Mouse (Mus musculus) hindbrain, embryonic 16.5 days (tissue): ENCODE measurements at regions not wholly inside any gene's neighbourhood (a gene's known extent, or its start where the extent isn't known, plus 50 kb on each side); places are given as distances from the start of the nearest gene placed in this dataset.

ENCODE experiments used
- ATAC-seq: fragments of 200-750 bp; cut with Nextera tagmentation; 2 replicates; pipeline ENCODE4 v1.8.0; 2017; ENCODE audit warnings: moderate TSS enrichment, moderate library complexity
- H3K27ac ChIP-seq: fragments of 300-500 bp; sonication (generic); 2 replicates; pipeline ENCODE4 v1.5.1; 2014; ENCODE audit warnings: low read depth, mild to moderate bottlenecking, control low read depth, low read length, moderate library complexity
- H3K27me3 ChIP-seq: fragments of 300-500 bp; sonication (generic); replicated peaks from 2 replicates; pipeline ENCODE4 v1.6.1; 2014; ENCODE audit warnings: low read length; ENCODE audit not compliant: control insufficient read depth, insufficient read depth
- H3K36me3 ChIP-seq: fragments of 300-500 bp; sonication (generic); 2 replicates; pipeline ENCODE4 v1.6.1; 2014; ENCODE audit warnings: mild to moderate bottlenecking, low read length, moderate library complexity, mixed read lengths; ENCODE audit not compliant: control insufficient read depth, insufficient read depth
- H3K4me1 ChIP-seq: fragments of 300-500 bp; sonication (generic); 2 replicates; pipeline ENCODE4 v1.6.1; 2014; ENCODE audit warnings: low read depth, low read length; ENCODE audit not compliant: control insufficient read depth, insufficient read depth
- H3K4me2 ChIP-seq: fragments of 300-500 bp; sonication (generic); 2 replicates; pipeline ENCODE4 v1.6.1; 2014; ENCODE audit warnings: mild to moderate bottlenecking, low read length, control low read depth, moderate library complexity
- H3K4me3 ChIP-seq: fragments of 300-500 bp; sonication (generic); 2 replicates; pipeline ENCODE4 v1.5.1; 2014; ENCODE audit warnings: mild to moderate bottlenecking, low read length, control low read depth, moderate library complexity
- H3K9ac ChIP-seq: fragments of 300-500 bp; sonication (generic); 2 replicates; pipeline ENCODE4 v1.6.1; 2014; ENCODE audit warnings: low read depth, mild to moderate bottlenecking, control low read depth, low read length, moderate library complexity
- H3K9me3 ChIP-seq: fragments of 300-500 bp; sonication (generic); 2 replicates; pipeline ENCODE4 v1.6.1; 2014; ENCODE audit warnings: mild to moderate bottlenecking, low read length, moderate library complexity; ENCODE audit not compliant: control insufficient read depth
- WGBS: fragments of 180-500 bp; shearing (Covaris S2); extraction: QIAGEN DNeasy Blood & Tissue Kit; methylation state at CpG from one replicate; pipeline ENCODE4 v1.1.7; 2014; 5-methylcytosine and 5-hydroxymethylcytosine counted together

DNA sequence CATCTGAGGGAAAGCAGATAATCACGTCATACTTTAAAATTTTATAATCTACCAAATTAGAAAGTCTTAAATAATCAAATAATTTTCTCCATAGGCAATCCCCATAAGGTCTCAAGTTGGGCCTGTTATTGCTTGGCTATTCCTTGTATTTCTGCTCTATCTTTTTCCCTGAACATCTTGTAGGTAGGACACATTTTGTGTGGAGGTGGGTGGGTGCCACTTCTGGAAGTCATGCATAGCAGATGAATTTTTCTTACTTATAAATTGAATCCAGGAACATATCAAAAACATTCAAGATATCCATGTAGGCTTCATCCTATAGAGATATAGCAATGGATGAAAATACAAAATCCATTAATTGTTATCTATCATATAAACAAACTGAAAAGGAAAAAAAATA, 1418.7 kb downstream of the Cdh11 start:
- no peaks in the 10 kb centered on the region for H3K4me1 ChIP-seq
- H3K36me3 ChIP-seq: no peaks in the 10 kb centered on the region
- H3K27me3 ChIP-seq: no peaks in the 10 kb centered on the region
- no peak overlapping the region for H3K9ac ChIP-seq
- H3K4me2 ChIP-seq: no peak overlapping the region
- no peaks in the 10 kb centered on the region for H3K9me3 ChIP-seq
- 89% methylated on average over 1 of the region's 1 CpGs for WGBS
- no peak overlapping the region for H3K4me3 ChIP-seq
- ATAC-seq: no peak
- H3K27ac ChIP-seq: no peak overlapping the region

GRCm38 (mm10) chr8:101350848-101351247, 1434.6 kb downstream of the Cdh11 start:
- Histone ChIP-seq H3K4me1 (no peaks in the 10 kb centered on the region), H3K36me3 (no peaks in the 10 kb centered on the region), H3K27me3 (no peaks in the 10 kb centered on the region), H3K9ac (no peak overlapping the region), H3K27ac (no peak overlapping the region), H3K4me3 (no peak overlapping the region), H3K9me3 (no peaks in the 10 kb centered on the region), H3K4me2 (no peak overlapping the region)
- 73% methylated on average over 5 of the region's 5 CpGs for WGBS
- no peak for ATAC-seq

DNA sequence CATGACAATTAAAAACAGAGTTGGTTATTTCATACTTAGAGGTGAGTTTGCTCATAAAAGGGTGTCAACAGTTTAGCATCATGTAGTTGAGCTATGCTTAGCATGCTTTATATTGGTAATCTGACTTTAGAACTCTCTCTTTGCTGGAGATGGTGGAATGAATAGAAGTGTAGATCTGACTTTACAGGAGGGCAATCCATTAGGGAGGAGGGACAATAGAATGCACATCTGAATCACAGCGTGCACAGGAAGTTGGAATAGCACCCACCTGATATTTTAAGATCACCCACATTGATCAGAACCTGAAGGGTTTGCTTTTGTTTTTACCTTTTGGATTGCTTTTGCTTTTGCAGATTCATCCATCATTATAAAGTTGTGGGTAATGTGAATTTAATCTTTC, 1435.7 kb downstream of the Cdh11 start:
- Histone ChIP-seq H3K4me2 (no peak overlapping the region), H3K9me3 (no peaks in the 10 kb centered on the region), H3K27me3 (no peaks in the 10 kb centered on the region), H3K4me3 (no peak overlapping the region), H3K27ac (no peak overlapping the region), H3K36me3 (no peaks in the 10 kb centered on the region), H3K4me1 (no peaks in the 10 kb centered on the region), H3K9ac (no peak overlapping the region)
- 71% methylated on average over 1 of the region's 1 CpGs for WGBS
- no peak for ATAC-seq

GRCm38 (mm10) chr8:101329290-101329689, 1456.2 kb downstream of the Cdh11 start:
- Histone ChIP-seq H3K9me3 (no peaks in the 10 kb centered on the region), H3K27me3 (no peaks in the 10 kb centered on the region), H3K4me2 (no peak overlapping the region), H3K9ac (no peak overlapping the region), H3K36me3 (no peaks in the 10 kb centered on the region), H3K4me1 (no peaks in the 10 kb centered on the region), H3K27ac (no peak overlapping the region), H3K4me3 (no peak overlapping the region)
- peak; percentile 34; the same call in 1 of the 2 replicates for ATAC-seq
- WGBS: 13% methylated on average over 2 of the region's 2 CpGs

DNA sequence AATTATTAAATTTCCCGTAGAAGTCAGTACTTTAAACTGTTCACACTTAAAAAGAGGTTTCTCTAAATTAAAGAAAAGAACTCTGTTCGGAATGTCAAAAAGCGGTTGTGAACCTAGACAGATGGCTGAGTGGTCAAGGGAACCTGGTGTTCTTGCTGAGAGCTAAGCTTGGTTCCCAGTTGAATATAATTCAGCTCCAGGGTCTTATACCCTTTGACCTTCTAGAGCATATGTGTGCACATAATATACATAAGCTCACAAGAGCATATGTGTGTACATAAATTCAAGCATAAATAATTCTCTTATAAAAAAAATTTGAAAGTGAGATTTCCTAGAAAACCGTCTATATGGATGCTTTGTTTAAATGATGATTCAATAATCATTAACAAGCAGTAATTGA, 1456.7 kb downstream of the Cdh11 start:
- Histone ChIP-seq H3K4me3 (no peak overlapping the region), H3K9me3 (no peaks in the 10 kb centered on the region), H3K27me3 (no peaks in the 10 kb centered on the region), H3K9ac (no peak overlapping the region), H3K4me1 (no peaks in the 10 kb centered on the region), H3K27ac (no peak overlapping the region), H3K36me3 (no peaks in the 10 kb centered on the region), H3K4me2 (no peak overlapping the region)
- no peak for ATAC-seq
- WGBS: 73% methylated on average over 4 of the region's 4 CpGs

GRCm38 (mm10) chr8:101298571-101298970, 1486.9 kb downstream of the Cdh11 start:
- 40% methylated on average over 2 of the region's 2 CpGs for WGBS
- no peaks in the 10 kb centered on the region for H3K9me3 ChIP-seq
- H3K36me3 ChIP-seq: no peaks in the 10 kb centered on the region
- no peak overlapping the region for H3K4me3 ChIP-seq
- no peaks in the 10 kb centered on the region for H3K27me3 ChIP-seq
- no peak overlapping the region for H3K27ac ChIP-seq
- no peak overlapping the region for H3K4me2 ChIP-seq
- no peaks in the 10 kb centered on the region for H3K4me1 ChIP-seq
- H3K9ac ChIP-seq: no peak overlapping the region
- ATAC-seq: no peak

DNA sequence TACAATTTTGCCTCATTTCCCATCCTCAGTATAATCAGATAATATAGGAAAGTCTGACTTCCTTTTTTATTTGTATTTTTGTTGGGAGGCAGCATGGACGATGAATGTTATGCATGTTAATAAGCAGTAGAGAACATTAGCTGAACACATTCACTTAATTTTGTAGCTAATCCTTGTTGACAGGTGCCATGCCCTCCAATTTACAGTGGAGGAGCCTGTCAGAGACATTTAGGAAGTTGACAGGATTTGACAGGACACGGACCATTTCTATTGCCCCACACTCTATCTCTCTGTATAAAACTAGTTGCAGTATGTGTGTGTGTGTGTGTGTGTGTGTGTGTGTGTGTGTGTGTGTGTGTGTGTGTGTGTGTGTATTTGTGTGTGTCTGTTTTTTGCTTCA, 1495.4 kb downstream of the Cdh11 start:
- H3K27me3 ChIP-seq: no peaks in the 10 kb centered on the region
- H3K4me2 ChIP-seq: no peak overlapping the region
- 83% methylated on average over 2 of the region's 2 CpGs for WGBS
- no peak for ATAC-seq
- no peak overlapping the region for H3K27ac ChIP-seq
- no peak overlapping the region for H3K9ac ChIP-seq
- no peaks in the 10 kb centered on the region for H3K9me3 ChIP-seq
- no peaks in the 10 kb centered on the region for H3K4me1 ChIP-seq
- no peak overlapping the region for H3K4me3 ChIP-seq
- H3K36me3 ChIP-seq: no peaks in the 10 kb centered on the region

DNA sequence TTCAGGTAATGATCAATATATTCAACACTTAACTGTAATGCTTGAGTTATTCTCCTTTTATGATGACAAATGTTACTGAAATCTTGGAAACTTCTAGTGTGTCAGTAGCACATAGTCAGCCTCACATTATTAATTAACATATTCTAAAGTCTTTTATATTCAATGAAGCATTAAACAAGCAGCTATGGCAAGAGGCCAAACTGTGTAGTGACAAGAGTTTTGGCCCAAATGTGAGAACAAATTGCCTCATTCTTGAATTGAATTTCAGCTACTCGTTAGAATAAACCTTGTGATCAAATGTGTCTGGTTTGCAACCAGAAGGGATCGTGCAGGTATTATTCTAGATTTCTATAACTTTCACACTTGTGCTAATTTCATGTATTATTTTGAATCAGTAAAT, 1542.8 kb downstream of the Cdh11 start:
- Histone ChIP-seq H3K27ac (no peak overlapping the region), H3K9ac (no peak overlapping the region), H3K4me3 (no peak overlapping the region), H3K4me2 (no peak overlapping the region), H3K4me1 (no peaks in the 10 kb centered on the region), H3K27me3 (no peaks in the 10 kb centered on the region), H3K36me3 (no peaks in the 10 kb centered on the region), H3K9me3 (no peaks in the 10 kb centered on the region)
- no peak for ATAC-seq
- 67% methylated on average over 2 of the region's 2 CpGs for WGBS

DNA sequence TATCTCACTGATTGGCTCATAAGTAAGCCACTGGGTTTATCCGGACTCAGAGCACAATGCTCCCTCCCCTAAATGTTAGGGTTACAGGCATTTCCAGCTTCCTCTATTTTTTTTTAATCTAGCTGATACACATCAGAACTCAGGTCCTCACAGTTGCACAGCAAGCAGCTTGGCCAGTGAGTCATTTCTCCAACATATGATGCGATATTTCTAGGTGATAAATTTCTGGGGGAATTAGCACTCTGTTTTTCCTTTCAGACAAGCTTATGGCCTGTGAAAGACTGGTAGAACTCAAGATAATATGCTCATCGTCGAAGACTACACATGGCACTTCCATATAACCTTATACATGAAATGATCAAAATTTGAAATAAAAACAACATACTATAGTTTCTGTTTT, 1543.6 kb downstream of the Cdh11 start:
- H3K4me2 ChIP-seq: no peak overlapping the region
- 90% methylated on average over 4 of the region's 4 CpGs for WGBS
- no peak for ATAC-seq

GRCm38 (mm10) chr8:101197986-101198385, 1587.5 kb downstream of the Cdh11 start:
- no peak for ATAC-seq
- Histone ChIP-seq H3K9me3 (no peaks in the 10 kb centered on the region), H3K27me3 (no peaks in the 10 kb centered on the region), H3K36me3 (no peaks in the 10 kb centered on the region), H3K4me2 (no peak overlapping the region), H3K4me3 (no peak overlapping the region), H3K27ac (no peak overlapping the region), H3K9ac (no peak overlapping the region), H3K4me1 (no peaks in the 10 kb centered on the region)
- 53% methylated on average over 1 of the region's 1 CpGs for WGBS

More for the DNA sequence above, 1543.6 kb downstream of the Cdh11 start:
- H3K27me3 ChIP-seq: no peaks in the 10 kb centered on the region
- no peak overlapping the region for H3K4me3 ChIP-seq
- H3K9ac ChIP-seq: no peak overlapping the region
- H3K9me3 ChIP-seq: no peaks in the 10 kb centered on the region
- no peaks in the 10 kb centered on the region for H3K4me1 ChIP-seq
- H3K36me3 ChIP-seq: no peaks in the 10 kb centered on the region
- H3K27ac ChIP-seq: no peak overlapping the region
